ENCODE assay signal across 30 mouse cellular contexts in the genomic region with DNA sequence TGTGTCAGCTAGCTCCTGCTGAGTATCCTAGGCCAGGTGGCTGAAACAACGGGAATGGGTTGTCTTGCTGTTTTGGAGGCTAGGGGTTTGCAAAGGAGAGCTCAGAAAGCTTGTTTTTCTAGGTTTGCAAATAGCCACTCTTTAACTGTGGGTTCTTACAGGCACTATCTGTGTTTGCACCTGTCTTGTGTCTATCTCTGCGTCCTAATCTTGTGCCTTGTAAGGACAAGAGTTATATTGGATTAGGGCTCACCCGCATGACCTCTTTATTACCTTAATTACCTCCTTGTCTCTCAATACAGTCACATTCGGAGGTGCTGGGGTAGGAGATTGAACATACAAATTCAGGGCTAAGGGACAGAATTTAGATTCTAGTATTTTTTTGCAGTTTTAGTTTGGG. TPM values are rescaled to one million over a fixed set of nuclear protein-coding genes. Genes with fewer than 3 reads are reported as not detected.
DNase-seq lines count a peak whose midpoint lies in the region; ATAC-seq and TF ChIP-seq lines count a peak whose summit lies in the region.
"Had no signal": no experiment of that assay in that cellular context is flagged by ENCODE, and none has a peak within 500 bp of the region (broad histone marks: within the 10 kb centered on the region; RNA-seq: fewer than 3 reads in every experiment).

No protein-coding gene starts in this region.

- no peaks in the 10 kb centered on the region for H3K27me3 ChIP-seq in MEL (ENCODE audit: control insufficient read depth in 1 of 2, insufficient read depth in 2 of 2, low read length in 2 of 2)
- no peaks in the 10 kb centered on the region for H3K27me3 ChIP-seq in liver, embryonic 13.5 days
- H3K27me3 ChIP-seq: embryonic facial prominence, embryonic 12.5 days; heart, embryonic 13.5 days; limb, embryonic 12.5 days; midbrain, embryonic 15.5 days; neural tube, embryonic 15.5 days had no signal

- H3K9ac ChIP-seq in MEL (ENCODE audit: control insufficient read depth, low read depth, low read length, poor library complexity, severe bottlenecking) = 0 out of 2 replicates have a peak overlapping the region, but pooled peaks have one; percentile 6
- H3K9ac ChIP-seq in liver, embryonic 13.5 days = no peak overlapping the region
- H3K9ac ChIP-seq: embryonic facial prominence, embryonic 12.5 days; heart, embryonic 13.5 days; hindbrain, embryonic 14.5 days; limb, embryonic 12.5 days; midbrain, embryonic 15.5 days; neural tube, embryonic 15.5 days had no signal

- DNase-seq in MEL (ENCODE audit: low read depth, low spot score) (peak; percentile 51), MN1 (ENCODE audit: low spot score) (no peak)
- DNase-seq in c-Kit-positive CD71-positive TER-119-positive erythroid progenitor cells, embryonic 14.5 days (ENCODE audit: low spot score) = peak; percentile 37
- no peak for DNase-seq in liver, embryonic 13.5 days
- DNase-seq in kidney, postnatal 25 days = no peak
- no peak for DNase-seq in urinary bladder, postnatal 36 days (ENCODE audit: low spot score in 2 of 2)
- DNase-seq: adrenal gland, adult 8-10 months; cerebellum, adult 11 months; cerebellum, adult 9-11 months; embryo, embryonic 11 days; heart, adult 2 months; heart, postnatal 10 days; kidney, adult 2 months; kidney, postnatal 4 days; lung, adult 18-20 months; lung, postnatal 4 days; thymus, adult 18-20 months; thymus, postnatal 36 days had no signal

- H3K9me3 ChIP-seq in MEL (replicated peaks; ENCODE audit: insufficient read depth, low read length) = no peaks in the 10 kb centered on the region
- H3K9me3 ChIP-seq in liver, embryonic 13.5 days (replicated peaks) = no peaks in the 10 kb centered on the region
- H3K9me3 ChIP-seq: embryonic facial prominence, embryonic 12.5 days; heart, embryonic 13.5 days; limb, embryonic 12.5 days; midbrain, embryonic 15.5 days; neural tube, embryonic 15.5 days had no signal

- peak; percentile 78 to 91 for TF ChIP-seq EP300 in MEL (IDR thresholded peaks at IDR 0.05; ENCODE audit: low read depth in 1 of 2, low read length in 2 of 2)

- no peak for TF ChIP-seq CTCF in MEL (IDR thresholded peaks at IDR 0.05 in 2 of 3, conservative IDR thresholded peaks at IDR 0.05 in 1 of 3; ENCODE audit: control insufficient read depth in 1 of 3, insufficient read depth in 1 of 3, low read depth in 2 of 3, low read length in 3 of 3, poor library complexity in 1 of 3, severe bottlenecking in 1 of 3)

- H3K4me3 ChIP-seq in MEL (ENCODE audit: control insufficient read depth in 1 of 2, insufficient read depth in 1 of 2, low read depth in 2 of 2, low read length in 2 of 2) = no peak overlapping the region
- no peak overlapping the region for H3K4me3 ChIP-seq in liver, embryonic 13.5 days (replicated peaks)
- H3K4me3 ChIP-seq: embryonic facial prominence, embryonic 12.5 days; heart, adult 2 months; heart, embryonic 13.5 days; limb, embryonic 12.5 days; midbrain, embryonic 15.5 days; neural tube, embryonic 15.5 days had no signal

- ATAC-seq in liver, embryonic 13.5 days (ENCODE audit: low read depth) = peak; percentile 74
- peak; percentile 64 for ATAC-seq in megakaryocyte progenitor cell, adult 5-6 weeks (replicated peaks; ENCODE audit: poor library complexity)
- ATAC-seq: activated CD4-positive, CD25-positive, alpha-beta regulatory T cell, adult 4 months; CD4-positive, CD25-positive, alpha-beta regulatory T cell, adult 4 months; forebrain, embryonic 16.5 days; lung, postnatal 0 days; midbrain, embryonic 15.5 days had no signal

- H3K4me1 ChIP-seq in MEL (ENCODE audit: control insufficient read depth in 1 of 2, insufficient read depth in 2 of 2, low read length in 2 of 2) = peaks cover 37 to 52% of the 10 kb centered on the region in 2 experiments
- H3K4me1 ChIP-seq in liver, embryonic 13.5 days (replicated peaks) = peaks cover 45% of the 10 kb centered on the region

- no peaks in the 10 kb centered on the region for H3K79me2 ChIP-seq in MEL (ENCODE audit: control insufficient read depth, insufficient read depth, low read length, poor library complexity)

- TF ChIP-seq RAD21 in MEL (IDR thresholded peaks at IDR 0.05; ENCODE audit: low read depth, low read length) = no peak

- peak overlapping the region; percentile 47 for H3K27ac ChIP-seq in MEL (ENCODE audit: control insufficient read depth, low read depth, low read length)
- H3K27ac ChIP-seq in liver, embryonic 13.5 days = no peak overlapping the region
- H3K27ac ChIP-seq: embryonic facial prominence, embryonic 12.5 days; heart, adult 2 months; heart, embryonic 13.5 days; hindbrain, embryonic 14.5 days; limb, embryonic 12.5 days; midbrain, embryonic 15.5 days; neural tube, embryonic 15.5 days; stomach, postnatal 0 days had no signal

- H3K4me2 ChIP-seq in liver, embryonic 13.5 days = no peak overlapping the region
- H3K4me2 ChIP-seq: embryonic facial prominence, embryonic 12.5 days; heart, embryonic 13.5 days; hindbrain, embryonic 14.5 days; limb, embryonic 12.5 days; midbrain, embryonic 15.5 days; neural tube, embryonic 15.5 days had no signal

- no peak for TF ChIP-seq POLR2A in MEL (IDR thresholded peaks at IDR 0.05; ENCODE audit: control insufficient read depth in 1 of 2, insufficient read depth in 1 of 2, low read depth in 1 of 2, low read length in 2 of 2, poor library complexity in 1 of 2)

- H3K36me3 ChIP-seq in MEL (ENCODE audit: control insufficient read depth in 1 of 2, insufficient read depth in 2 of 2, low read length in 2 of 2) = peaks cover 0 to 54% of the 10 kb centered on the region in 2 experiments; a peak in 2 of 4 replicates
- no peaks in the 10 kb centered on the region for H3K36me3 ChIP-seq in liver, embryonic 13.5 days
- H3K36me3 ChIP-seq: embryonic facial prominence, embryonic 12.5 days; heart, embryonic 13.5 days; limb, embryonic 12.5 days; midbrain, embryonic 15.5 days; neural tube, embryonic 15.5 days had no signal

- 39% methylated on average over 4 of the region's 4 CpGs for WGBS in liver, embryonic 13.5 days (ENCODE audit: insufficient replicate concordance)

TF ChIP-seq in MEL, 35 proteins besides CTCF, POLR2A, EP300 and RAD21:
- TF ChIP-seq UBTF (IDR thresholded peaks at IDR 0.05; ENCODE audit: borderline replicate concordance, insufficient read depth, low read depth, low read length) (no peak), ZKSCAN1 (IDR thresholded peaks at IDR 0.05; ENCODE audit: low read depth, low read length) (no peak), CHD2 (IDR thresholded peaks at IDR 0.05; ENCODE audit: low read length) (no peak), ETS1 (IDR thresholded peaks at IDR 0.05; ENCODE audit: low read depth, low read length) (peak; percentile 58; the same call in 1 of the 2 replicates), MAFK (IDR thresholded peaks at IDR 0.05; ENCODE audit: borderline replicate concordance, low read depth, low read length) (no peak), USF2 (IDR thresholded peaks at IDR 0.05; ENCODE audit: borderline replicate concordance in 1 of 2, insufficient read depth in 1 of 2, low read depth in 1 of 2, low read length in 2 of 2) (no peak), ELF1 (IDR thresholded peaks at IDR 0.05; ENCODE audit: low read depth, low read length) (no peak), MAX (IDR thresholded peaks at IDR 0.05; ENCODE audit: low read length) (no peak), RCOR1 (IDR thresholded peaks at IDR 0.05; ENCODE audit: low read depth, low read length) (peak; percentile 37; the same call in 1 of the 2 replicates), BHLHE40 (IDR thresholded peaks at IDR 0.05; ENCODE audit: borderline replicate concordance, low read depth, low read length) (peak; percentile 46; the same call in 1 of the 2 replicates), GATA1 (IDR thresholded peaks at IDR 0.05; ENCODE audit: low read depth, low read length) (peak; percentile 83), TAL1 (IDR thresholded peaks at IDR 0.05; ENCODE audit: low read length) (peak; percentile 72), TCF12 (IDR thresholded peaks at IDR 0.05; ENCODE audit: low read depth, low read length) (peak; percentile 92), MXI1 (IDR thresholded peaks at IDR 0.05; ENCODE audit: low read depth, low read length) (no peak; the same call in 1 of the 2 replicates), SIN3A (IDR thresholded peaks at IDR 0.05; ENCODE audit: low read length) (peak; percentile 47)

RNA-seq across cellular contexts. Expression of gene Irf2, which starts 18.9 kb away (rescaled TPM):
- total RNA-seq in MEL (2012; rRNA removed) = 4.9 and 5.1 TPM in 2 replicates
- 10 to 100 TPM in 1 of 2 experiments, not detected in 1; 19.4 TPM for polyA plus RNA-seq in MEL (2012; ENCODE audit: insufficient read depth in 1 of 2, insufficient read length in 2 of 2, low read depth in 1 of 2, low replicate concordance in 2 of 2, missing spikeins in 1 of 2)
- polyA plus RNA-seq in liver, embryonic 13.5 days (2015; fragmentation: Nextera tagmentation; extraction: Ambion mirVana) = 11.1 and 15.9 TPM in 2 replicates
- 56.6 and 58.9 TPM in 2 replicates for total RNA-seq in megakaryocyte progenitor cell, adult 5-6 weeks (2015)
- 11.9 and 28.5 TPM in 2 replicates for total RNA-seq in megakaryocyte progenitor cell, adult 5-6 weeks (2017)

Comparison
In these comparisons a context has a peak if more than half of its experiments do, and no peak if none do; other contexts are left out.
1. DNase-seq: peak in MEL (single experiment) and c-Kit-positive CD71-positive TER-119-positive erythroid progenitor cells, embryonic 14.5 days (single experiment); none in liver, embryonic 13.5 days (single experiment), MN1 (single experiment), kidney, postnatal 25 days (0 of 2) and urinary bladder, postnatal 36 days (0 of 2).